Mouse (Mus musculus): ENCODE measurements at regions not wholly inside any gene's neighbourhood (a gene's known extent, or its start where the extent isn't known, plus 50 kb on each side); places are given as distances from the start of the nearest gene placed in this dataset.

DNA sequence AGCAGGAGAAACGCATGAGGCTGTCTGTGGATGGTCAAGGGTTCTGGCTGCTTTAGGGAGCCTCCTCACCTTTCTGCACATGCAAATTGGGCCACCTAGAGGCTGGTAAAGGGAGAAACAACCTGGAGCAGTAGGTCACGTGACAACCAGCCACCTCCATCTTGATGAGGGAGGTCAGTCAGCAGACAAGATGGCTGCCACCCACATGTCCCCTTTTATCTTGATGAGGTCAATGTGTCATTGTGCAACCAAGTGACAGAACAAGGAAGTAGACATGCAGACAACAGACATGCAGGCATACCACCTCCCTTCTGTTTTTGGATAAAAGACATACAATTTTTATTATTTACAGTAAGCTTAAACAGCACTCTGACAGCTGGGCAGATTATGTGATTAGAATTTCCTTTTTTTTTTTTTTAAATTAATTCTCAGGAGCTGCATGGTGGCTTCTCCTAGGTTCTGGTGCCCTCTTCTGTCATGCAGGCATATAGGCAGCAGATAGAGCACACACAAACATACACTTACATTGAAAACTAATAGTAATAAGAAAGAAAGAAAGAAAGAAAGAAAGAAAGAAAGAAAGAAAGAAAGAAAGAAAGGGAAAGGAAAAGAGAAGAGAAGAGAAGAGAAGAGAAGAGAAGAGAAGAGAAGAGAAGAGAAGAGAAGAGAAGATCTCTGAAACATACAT lies 58.9 kb upstream of the Gm14496 start:
- no peak for TF ChIP-seq CTCF (conservative IDR thresholded peaks at IDR 0.05; ENCODE audit: insufficient read depth, insufficient read length, low read depth, low read length)
- no peak for TF ChIP-seq POLR2A (IDR thresholded peaks at IDR 0.05; ENCODE audit: low read depth, low read length)

All from kidney, adult 2 months (tissue).